Mouse (Mus musculus) CD4-positive, CD25-positive, alpha-beta regulatory T cell, adult 4 months (primary cell): Measurements from ENCODE around the gene Cldnd2. TPM values are rescaled to one million over a fixed set of nuclear protein-coding genes. Genes with fewer than 3 reads are reported as not detected.

Experiments
- ATAC-seq: one replicate; pipeline ENCODE4 v1.8.0; 2017
- polyA plus RNA-seq, 2 experiments: library from polyadenylated mRNA; unstranded; fragments of 100-300 nt; shearing (Covaris generic); gene quantifications; one replicate each; pipeline ENCODE4 v1.2.1; 2017

The Cldnd2 gene
- polyA plus RNA-seq, 2 experiments from 2014 or later, result not detected

DNA sequence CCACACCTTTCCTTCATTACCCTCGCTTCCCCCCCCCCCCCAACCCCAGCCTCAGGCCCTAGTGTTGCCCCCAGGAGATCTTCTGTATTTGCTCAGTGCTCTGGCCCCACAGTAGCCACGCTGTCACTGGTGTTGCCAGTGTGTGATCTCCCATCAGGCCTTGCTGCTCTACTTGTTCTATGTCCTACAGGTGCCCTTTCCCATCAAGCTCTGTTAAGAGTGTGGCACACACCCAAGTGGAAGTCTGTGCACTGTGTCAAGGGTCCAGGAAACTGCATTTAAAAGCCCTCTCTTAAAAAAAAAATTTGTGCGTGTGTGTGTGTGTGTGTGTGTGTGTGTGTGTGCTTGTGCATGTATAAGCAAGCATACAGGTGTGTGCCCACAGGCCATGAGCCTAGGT is 7.7 kb downstream of the Cldnd2 start:
- ATAC-seq, result no peak

DNA sequence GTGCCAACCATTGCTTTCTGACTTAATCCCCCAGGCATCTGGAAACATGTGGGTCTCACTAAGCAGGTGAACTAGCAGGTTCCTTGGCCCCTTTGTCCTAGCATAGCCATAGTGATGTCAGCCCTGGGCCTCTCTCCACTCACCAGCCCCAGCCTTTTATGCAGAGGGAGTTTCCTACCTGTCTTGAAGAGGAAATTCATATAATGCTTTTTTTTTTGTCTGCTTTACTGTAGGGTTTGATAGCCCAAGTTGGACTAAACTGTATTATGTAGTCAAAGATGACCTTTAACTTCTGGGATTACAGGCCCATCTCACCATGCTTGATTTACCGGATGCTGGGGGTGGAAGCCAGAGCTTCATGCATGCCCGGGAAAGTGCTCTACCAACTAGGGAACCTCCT is 9.2 kb downstream of the Cldnd2 start:
- ATAC-seq, result no peak

DNA sequence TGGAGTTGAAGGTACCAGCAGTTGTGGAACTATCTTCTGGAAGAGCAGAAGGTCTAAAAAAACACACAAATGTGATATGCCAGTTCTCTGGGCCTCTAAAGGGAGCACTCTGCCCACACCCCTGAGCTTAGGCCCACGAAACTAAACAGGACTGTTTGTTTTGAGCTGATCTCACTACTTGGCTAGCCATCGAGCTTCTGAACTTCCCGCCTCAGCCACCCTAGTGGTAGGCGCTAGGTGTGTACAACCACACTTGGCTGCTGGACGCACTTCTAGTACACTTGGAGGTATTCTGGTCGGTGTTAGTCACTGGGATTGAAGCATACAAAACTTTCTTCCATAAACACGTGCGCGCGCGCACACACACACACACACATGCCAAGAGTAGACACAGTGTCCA is 11.1 kb downstream of the Cldnd2 start:
- no peak for ATAC-seq

DNA sequence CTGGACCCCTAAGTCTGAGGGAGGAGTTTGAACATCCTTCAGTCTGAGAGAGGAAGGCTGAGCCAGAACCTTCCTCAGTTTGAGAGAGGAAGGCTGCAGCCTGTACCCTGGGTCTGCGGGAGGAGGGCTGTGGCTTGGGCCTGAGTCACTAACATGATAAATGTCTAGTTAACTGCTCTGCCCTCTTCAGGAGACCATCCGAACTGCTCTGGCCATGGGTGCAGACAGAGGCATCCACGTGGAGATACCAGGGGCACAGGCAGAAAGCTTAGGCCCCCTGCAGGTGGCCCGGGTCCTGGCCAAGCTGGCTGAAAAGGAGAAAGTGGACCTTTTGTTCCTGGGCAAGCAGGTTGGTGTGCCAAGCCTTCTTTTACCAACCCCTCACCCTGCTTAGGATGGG is 12.0 kb downstream of the Cldnd2 start:
- ATAC-seq, result peak; percentile 60

DNA sequence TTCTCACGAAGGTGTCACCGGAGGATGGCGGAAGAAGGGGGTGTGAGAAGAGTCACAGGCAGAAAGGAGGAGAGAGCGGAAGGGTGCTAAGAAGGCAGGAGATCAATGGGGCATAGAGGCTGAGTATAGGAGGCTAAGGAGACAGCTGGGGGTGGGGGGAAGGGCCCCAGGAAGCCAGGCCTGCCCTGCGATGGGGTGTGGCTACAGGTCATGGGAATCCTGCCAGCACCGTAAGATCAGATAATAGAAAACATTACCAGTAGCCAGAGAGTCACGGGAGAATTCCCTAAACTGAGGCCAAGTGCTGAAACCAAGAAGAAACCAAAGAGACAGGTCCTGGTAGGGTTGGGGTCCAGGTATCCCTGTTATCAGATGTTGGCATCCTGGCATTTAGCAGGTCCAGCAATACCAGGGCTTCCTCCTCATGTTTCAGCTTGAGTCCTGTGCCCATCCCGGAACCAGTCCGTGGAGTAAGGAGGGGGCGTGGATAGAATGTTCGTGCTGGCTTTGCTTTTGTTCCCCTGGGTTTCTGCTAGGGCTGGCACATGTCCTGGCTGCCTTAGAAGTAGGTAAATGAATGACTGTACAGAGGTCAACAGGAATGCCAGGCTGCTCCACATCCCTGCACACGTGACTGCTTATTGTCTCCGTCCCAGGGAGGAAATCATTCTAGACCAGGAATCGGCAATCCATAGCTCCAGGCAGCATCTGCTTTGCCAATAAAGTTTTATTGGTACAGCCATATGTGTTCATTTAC is 13.2 kb downstream of the Cldnd2 start:
- ATAC-seq, result no peak

DNA sequence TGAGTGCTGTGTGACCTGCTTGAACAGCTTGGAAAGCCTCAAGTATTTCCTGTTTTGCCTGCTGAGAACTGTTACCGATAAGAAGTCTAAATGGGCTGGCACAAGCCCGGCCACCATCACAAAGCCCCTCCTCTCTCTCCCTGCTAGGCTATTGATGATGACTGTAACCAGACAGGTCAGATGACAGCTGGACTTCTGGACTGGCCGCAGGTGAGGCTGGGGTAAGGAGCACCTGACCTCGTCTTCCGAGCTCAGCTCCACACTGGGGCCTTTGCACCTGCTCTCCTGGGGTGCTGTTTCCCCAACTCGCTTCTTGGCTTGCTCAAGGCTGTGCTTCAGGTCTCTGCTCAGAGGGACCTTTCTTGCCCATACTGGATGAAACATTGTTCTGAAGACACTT is 13.8 kb downstream of the Cldnd2 start:
- ATAC-seq, result no peak

DNA sequence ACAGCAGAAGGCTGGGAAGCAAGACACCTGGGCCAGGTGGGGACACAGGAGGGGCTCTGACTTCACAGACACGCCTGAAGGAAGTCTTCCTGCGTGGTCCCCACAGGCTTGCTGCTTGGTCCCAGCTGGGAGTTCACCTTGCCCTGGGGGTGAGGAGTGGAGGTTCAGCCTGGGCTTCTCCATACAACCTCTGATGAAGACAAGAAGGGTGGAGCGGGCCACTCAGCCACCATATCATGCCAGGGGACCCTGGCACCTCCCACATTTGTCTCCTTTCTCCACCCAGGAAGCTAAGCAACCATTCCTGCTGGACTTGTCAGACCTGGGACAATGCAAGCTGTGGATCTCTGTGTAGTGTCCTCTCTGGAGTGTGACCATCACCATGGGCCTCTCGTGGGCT is 22.3 kb downstream of the Cldnd2 start, which contains the start of gene Vsig10l:
Gene Vsig10l (plus strand): TSS at position 301 of the 400 bp plus-strand sequence.
- no peak for ATAC-seq

DNA sequence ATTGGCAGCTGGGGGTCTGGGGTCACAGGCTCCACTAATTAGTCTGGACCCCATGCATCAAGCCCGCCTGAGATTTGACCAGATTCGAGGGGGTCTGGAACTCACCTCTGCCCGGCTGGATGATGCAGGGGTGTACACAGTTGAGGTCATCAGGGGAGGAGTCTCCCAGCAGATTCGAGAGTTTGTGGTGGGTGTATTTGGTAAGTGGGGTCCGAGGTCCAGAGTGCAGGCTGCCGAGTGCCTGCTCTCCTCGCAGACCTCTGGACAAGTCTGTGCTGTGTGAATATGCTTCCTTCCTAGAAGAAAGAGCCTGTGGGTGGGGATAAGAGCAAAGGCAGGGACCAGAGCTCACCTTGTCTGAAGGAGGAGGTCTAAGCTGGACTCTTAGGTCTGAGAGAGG is 23.4 kb downstream of the Cldnd2 start:
- ATAC-seq, result no peak

DNA sequence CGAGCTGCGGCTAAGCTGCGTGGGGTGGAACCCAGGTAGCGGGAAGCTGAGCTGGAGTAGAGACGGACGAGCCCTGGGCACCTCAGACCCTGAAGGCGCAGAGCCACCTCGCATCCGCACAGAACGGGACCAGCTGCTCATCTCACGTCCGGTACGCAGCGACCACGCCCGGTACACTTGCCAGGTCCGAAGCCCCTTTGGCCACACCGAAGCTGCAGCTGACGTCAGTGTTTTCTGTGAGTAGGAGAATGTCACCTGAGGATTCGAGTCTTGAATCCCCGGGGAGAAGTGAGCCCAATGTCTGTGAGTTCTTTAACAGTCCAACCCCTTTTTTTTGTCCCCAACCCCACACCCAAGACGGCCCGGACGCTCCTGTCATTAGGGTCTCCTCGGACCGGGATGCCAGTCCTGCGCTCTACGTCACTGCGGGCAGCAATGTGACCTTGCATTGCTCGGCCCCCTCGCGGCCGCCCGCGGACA is 24.3 kb downstream of the Cldnd2 start:
- ATAC-seq, result peak; percentile 0

DNA sequence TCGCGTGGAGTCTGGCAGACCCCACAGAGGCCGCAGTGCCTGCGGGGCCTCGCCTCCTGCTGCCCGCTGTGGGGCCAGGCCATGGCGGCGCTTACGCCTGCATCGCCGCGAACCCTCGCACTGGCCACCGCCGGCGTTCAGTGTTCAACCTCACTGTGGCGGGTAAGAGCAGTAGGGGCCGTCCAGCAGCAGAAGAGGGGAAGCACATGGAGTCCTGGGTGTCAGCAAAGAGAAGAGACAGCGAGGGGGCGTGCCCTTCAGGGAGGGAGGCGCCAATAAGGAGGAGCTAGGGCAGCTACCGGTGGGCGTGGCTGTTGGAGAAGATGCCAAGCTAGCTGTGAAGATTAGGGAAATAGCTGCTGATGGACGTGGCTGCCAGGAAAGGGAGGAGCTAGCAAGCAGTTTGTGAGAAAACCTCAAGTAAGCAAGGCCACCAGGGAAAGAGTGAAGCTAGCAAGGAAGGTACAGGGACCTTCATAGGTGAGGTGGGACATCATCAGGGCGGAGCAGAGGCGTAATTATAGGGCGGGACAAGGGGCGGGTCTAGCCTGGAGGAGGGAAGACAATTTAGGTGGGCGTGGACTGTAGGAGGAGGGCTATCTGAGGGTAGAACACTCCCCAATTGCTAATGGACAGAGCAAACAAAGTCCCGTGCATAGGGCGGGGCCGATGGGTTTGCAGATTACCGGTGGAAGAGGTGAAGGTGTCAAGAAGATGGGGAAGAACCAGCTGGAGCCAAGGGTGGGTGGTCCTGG is 24.9 kb downstream of the Cldnd2 start:
- ATAC-seq, result peak; percentile 86

DNA sequence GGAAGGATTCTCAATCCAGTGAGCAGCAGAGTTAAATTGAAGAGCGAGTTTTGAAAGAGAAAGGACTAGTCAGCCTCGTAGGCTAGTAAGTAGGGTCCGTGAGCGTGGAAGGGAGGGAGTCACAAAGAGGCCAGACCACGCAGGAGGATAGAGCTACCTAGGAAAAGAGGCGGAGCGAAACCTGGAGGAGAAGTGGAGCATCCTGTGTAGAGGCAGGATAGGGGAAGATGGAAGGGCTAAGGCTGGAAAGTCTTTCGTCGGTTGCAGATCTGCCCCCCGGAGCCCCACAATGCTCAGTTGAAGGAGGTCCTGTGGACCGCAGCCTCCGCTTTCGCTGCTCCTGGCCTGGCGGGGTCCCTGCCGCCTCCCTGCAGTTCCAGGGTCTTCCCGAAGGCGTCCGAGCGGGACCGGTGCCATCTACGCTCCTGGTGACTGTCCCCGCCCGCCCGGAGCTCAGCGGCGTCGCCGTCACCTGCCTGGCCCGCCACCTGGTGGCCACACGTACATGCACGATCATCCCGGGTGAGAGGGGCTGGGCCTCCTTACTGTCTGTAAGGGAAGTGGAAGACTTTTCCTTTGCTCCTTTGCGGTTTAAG is 25.6 kb downstream of the Cldnd2 start:
- ATAC-seq, result peak; percentile 69

DNA sequence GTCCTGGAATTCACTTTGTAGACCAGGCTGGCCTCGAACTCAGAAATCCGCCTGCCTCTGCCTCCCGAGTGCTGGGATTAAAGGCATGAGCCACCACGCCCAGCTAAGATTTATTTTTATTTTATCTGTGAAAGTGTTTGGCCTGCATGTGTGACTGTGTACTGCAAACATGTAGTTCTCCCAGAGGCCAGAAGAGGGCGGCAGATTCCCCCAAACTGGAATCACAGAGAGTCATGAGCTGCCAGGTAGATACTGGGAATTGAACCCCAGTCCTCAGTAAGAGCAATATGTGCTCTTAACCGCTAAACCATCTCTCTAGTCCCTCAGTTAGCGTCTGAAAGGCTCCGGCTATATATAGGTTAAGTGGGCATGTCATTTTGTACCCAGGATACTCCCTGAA is 29.8 kb downstream of the Cldnd2 start:
- ATAC-seq, result no peak

DNA sequence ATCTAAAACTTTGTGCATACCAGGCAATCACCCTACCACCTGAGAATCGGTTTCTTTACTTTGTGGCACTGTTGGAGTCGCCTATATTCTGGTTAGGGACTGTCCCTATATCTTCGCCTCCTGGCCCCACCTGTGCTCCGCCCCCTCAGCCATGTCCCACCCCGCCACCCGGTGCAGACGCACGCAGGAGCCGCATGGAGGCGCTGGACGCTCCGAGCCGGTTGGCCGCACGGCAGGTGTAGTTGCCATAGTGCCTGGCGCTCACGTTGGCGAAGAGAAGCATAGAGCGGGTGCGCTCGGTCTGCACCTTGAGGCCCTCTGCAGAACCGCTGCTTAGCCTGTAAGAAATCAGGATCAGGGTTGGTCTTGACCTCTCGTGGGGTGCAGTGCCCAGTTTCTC is 35.1 kb downstream of the Cldnd2 start:
- peak; percentile 92 for ATAC-seq

DNA sequence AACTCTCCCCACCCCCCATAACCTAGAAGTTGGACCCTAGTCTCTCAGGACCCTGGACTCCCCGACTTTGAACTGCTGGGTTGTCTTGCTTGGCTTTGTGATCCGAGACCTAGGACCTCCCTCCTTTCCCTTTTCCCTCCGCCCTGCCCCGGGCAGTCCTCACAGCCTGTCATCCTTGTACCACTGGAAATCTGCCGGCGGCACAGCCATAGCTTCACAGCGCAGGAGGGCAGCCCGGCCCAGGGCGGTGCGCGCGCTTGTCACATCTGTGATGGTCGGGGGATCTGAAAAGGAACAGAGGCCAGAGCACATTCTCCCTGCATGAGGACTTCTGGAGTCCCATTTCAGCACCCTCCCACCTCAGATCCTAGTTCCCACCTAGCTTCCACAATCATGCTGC is 35.8 kb downstream of the Cldnd2 start:
- ATAC-seq, result no peak

DNA sequence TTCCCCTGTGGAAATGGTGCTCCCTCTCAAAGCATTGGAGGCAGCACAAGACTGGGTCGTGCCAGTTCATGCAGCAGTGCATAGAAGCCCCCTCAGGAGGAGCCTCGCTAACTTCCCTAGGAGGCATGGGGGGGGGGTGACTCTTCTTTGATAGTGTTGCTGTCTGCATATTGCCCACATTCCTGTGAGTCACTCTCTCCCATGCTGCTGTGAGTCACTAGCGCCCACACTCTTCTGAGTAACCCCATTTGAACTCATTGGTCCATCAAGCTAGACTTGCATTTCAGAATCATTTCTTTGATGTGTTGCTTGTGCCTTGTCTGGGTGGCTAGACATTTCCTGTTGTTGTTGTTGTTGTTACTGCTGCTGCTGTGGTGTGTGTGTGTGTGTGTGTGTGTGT is 40.6 kb downstream of the Cldnd2 start:
- ATAC-seq, result peak; percentile 89

DNA sequence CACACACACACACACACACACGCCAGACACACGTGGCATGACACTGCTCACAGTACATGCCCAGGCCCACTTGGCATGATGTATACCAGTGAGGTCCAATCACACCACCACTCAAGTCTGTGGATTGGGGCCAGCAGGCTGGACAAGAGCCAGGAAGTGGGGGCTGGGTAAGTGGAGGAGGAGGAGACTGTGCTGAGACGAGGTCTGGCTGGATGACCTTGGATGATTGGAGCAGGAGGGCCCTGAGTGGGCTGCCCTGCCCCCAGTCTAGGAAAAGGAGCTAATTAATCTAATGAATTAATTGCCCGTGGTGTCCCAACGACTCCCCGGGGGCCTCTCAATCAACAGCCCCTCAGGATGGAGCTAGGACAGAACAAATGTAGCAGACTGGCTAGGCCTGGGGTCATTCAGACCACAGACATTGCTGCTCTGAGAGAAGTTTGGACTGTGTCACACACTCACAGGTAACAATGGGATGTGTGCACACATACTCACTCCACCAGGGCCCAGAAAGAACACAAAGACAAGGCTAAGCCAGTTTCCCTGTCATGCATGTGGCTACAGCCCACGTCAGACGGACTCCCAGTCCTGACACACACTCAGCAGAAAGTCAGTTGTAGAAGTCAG is 41.6 kb downstream of the Cldnd2 start:
- no peak for ATAC-seq

DNA sequence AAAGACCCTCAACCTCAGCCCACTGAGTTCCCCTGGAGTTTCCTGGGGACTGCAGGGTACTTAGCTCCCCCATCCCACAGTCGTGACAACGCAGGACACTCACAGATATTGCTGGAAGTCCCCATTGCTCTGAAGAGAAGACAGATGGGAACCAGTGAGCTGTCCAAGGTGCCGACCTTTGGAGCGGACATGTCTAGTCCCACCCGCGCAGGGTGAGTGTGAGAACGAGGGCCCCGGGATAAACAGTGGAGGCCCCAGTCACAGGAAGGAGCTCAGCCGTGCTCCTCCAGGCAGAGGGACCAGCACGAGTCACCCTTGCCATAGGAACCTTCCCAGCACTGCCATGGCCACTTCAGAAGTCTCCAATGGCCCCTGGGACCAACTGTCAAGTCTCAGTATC is 42.7 kb downstream of the Cldnd2 start:
- ATAC-seq, result no peak

DNA sequence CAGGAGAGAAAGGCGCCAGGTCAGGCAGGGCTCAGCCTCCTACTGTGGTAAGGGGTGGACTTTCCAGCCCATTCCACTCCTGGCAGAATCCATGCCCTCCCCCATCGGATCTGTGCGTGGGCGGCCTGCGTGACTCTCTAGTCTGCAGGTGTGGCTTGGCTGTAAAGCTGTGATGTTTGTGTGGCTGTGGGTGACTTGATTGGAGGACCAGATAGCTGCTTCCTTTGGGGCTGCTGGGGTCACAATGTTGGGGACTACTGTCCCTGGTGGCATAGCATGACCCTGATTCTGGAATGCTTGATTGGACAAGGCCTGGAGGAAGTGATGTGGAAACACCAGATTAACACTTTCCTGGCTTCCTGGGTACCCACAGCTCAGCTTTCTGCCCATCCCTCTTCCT is 48.1 kb downstream of the Cldnd2 start:
- ATAC-seq, result no peak

DNA sequence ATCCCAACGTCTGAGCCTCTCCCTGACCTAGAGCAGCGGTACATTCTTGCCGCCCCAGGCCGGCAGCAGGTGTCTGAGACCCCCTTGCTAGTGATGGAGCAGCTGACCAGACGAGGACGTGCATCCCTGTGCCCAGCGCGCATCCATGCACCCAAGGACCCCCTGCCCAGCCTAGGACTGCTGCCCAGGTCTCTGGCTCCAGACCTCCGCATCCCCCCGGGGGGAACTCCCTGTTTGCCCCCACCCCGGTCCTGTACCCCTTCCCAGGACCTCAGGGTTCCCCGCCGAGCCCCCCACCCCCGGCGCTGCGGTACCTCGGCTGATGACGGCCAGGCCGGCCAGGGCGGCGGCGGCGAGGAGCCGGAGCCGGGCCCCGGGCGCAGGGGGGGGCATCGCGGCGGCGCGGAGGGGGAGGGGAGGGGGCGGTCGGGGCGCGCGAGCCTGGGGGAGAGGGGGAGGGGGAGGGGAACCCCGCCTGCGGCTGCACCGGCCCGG is 49.1 kb downstream of the Cldnd2 start, which contains the start of gene Iglon5:
Gene Iglon5 (minus strand): TSS at position 445 of the 495 bp plus-strand sequence.
- ATAC-seq, result no peak

DNA sequence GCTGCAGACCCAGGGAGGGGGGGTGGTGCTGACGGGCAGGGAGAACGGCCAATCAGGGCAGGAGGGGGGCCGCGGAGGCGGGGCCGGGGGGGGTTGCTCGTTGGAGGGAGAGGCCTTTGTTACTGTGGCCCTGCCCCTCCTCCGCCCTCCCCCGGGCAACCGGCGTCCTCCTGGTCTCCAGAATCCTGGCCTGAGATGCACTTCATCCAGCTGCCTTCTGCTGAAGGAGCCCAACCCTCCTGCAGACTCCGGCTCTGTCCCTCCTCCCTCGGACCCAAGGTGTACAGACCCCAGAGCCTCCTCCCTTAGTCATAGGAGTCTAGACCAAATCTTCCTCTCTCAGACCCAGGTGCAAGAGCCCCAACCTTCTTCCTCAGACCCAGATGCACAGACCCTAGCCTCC is 49.6 kb downstream of the Cldnd2 start:
- no peak for ATAC-seq

DNA sequence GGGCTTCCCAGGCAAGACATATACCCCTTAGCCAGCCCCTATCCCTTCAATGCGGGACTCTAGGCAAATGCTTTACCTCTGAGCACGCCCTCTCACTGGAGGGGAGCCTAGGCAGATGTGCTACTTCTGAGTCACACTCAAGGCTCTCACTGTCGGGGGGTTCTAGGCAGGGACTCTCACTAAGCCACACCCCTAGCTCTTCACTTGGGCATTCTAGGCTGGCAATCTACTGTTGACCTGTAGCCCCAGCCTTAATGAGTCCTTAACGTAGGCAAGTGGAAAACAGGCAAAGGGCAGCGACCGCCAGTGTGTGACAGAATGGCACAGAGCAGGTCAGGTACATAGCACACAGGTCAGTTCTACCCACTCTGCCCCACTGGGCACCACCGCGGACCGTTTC is 50.3 kb downstream of the Cldnd2 start:
- ATAC-seq, result no peak
